Mouse (Mus musculus): ENCODE results near the gene Casc3.
A peak's percentile ranks its signal among the peaks of the same experiment; 100 is the strongest.
"Not testable (repeated sequence)": the region's sequence is repeated elsewhere in the genome, so short reads cannot be mapped to it uniquely, and the experiment has no call there.

Gene Casc3

GRCm38 (mm10) chr11:98790631-98791205 is 14.0 kb upstream of the Casc3 start:
- no peak for DNase-seq (ENCODE audit: low spot score)

- DNase-seq (ENCODE audit: low spot score), result no peak
Observed at GRCm38 (mm10) chr11:98791448-98791847, 13.3 kb upstream of the Casc3 start.

- no peak for DNase-seq (ENCODE audit: low spot score)
Observed at GRCm38 (mm10) chr11:98792081-98792480, 12.6 kb upstream of the Casc3 start.

- peak; percentile 83 for DNase-seq (ENCODE audit: low spot score)
Observed at GRCm38 (mm10) chr11:98794469-98795014, 10.2 kb upstream of the Casc3 start.

GRCm38 (mm10) chr11:98795015-98795713 is 9.5 kb upstream of the Casc3 start, which contains the start of gene Msl1:
TSS of gene Msl1 (plus strand) at chr11:98795516.
- peak; percentile 93 for DNase-seq (ENCODE audit: low spot score)

- DNase-seq (ENCODE audit: low spot score), result no peak
Observed at GRCm38 (mm10) chr11:98795714-98796514, 8.8 kb upstream of the Casc3 start.

- peak; percentile 70 for DNase-seq (ENCODE audit: low spot score)
Observed at GRCm38 (mm10) chr11:98796515-98797216, 8.0 kb upstream of the Casc3 start.

- DNase-seq (ENCODE audit: low spot score), result no peak
Observed at GRCm38 (mm10) chr11:98797306-98797705, 7.4 kb upstream of the Casc3 start.

GRCm38 (mm10) chr11:98797909-98798308 is 6.8 kb upstream of the Casc3 start:
- DNase-seq (ENCODE audit: low spot score), result no peak

- no peak for DNase-seq (ENCODE audit: low spot score)
Observed at GRCm38 (mm10) chr11:98808417-98808816, 3.7 kb downstream of the Casc3 start.

GRCm38 (mm10) chr11:98809457-98810290 is 5.0 kb downstream of the Casc3 start:
- peak; percentile 99 for DNase-seq (ENCODE audit: low spot score)

- no peak for DNase-seq (ENCODE audit: low spot score)
Observed at GRCm38 (mm10) chr11:98810686-98811085, 6.0 kb downstream of the Casc3 start.

- no peak for DNase-seq (ENCODE audit: low spot score)
Observed at GRCm38 (mm10) chr11:98816706-98817239, 12.1 kb downstream of the Casc3 start.

GRCm38 (mm10) chr11:98820968-98821367 is 16.3 kb downstream of the Casc3 start:
- no peak for DNase-seq (ENCODE audit: low spot score)

- DNase-seq (ENCODE audit: low spot score), result not testable (repeated sequence)
Observed at GRCm38 (mm10) chr11:98826071-98826470, 21.4 kb downstream of the Casc3 start.

- no peak for DNase-seq (ENCODE audit: low spot score)
Observed at GRCm38 (mm10) chr11:98827877-98828276, 23.2 kb downstream of the Casc3 start.

GRCm38 (mm10) chr11:98829091-98829775 is 24.5 kb downstream of the Casc3 start:
- DNase-seq (ENCODE audit: low spot score), result no peak

GRCm38 (mm10) chr11:98829875-98830274 is 25.2 kb downstream of the Casc3 start:
- DNase-seq (ENCODE audit: low spot score), result no peak

- DNase-seq (ENCODE audit: low spot score), result no peak
Observed at GRCm38 (mm10) chr11:98835296-98835695, 30.6 kb downstream of the Casc3 start.

GRCm38 (mm10) chr11:98835725-98836124 is 31.0 kb downstream of the Casc3 start:
- DNase-seq (ENCODE audit: low spot score), result no peak
